Mouse (Mus musculus) megakaryocyte, adult 5-6 weeks (primary cell): ENCODE results near the gene Stim1. TPM values are rescaled to one million over a fixed set of nuclear protein-coding genes. Genes with fewer than 3 reads are reported as not detected.
A peak's percentile ranks its signal among the peaks of the same experiment; 100 is the strongest.
"Not testable (repeated sequence)": the region's sequence is repeated elsewhere in the genome, so short reads cannot be mapped to it uniquely, and the experiment has no call there.

Experiments
- ATAC-seq: 2 replicates; pipeline ENCODE4 v1.8.0; 2016; ENCODE audit warnings: mild to moderate bottlenecking, inconsistent platforms; ENCODE audit not compliant: poor library complexity, severe bottlenecking
- total RNA-seq, 2 experiments: library from RNA; stranded (forward) in 1 of 2; stranded (reverse) in 1 of 2; fragments of 153-499, 151-499 nt in 1 of 2; fragments of 221-1000, 200-1000 nt in 1 of 2; gene quantifications; 2 replicates each; pipeline versions ENCODE4 v1.2.3 to v1.2.4; 2015 to 2017

Gene Stim1
- total RNA-seq, 2 experiments from 2014 or later, result 28.8 to 35.5 TPM

GRCm38 (mm10) chr7:102248691-102249404 is 18.8 kb upstream of the Stim1 start:
- peak; percentile 33 for ATAC-seq

- 0 out of 2 replicates have a peak, but pooled peaks have one; percentile 0 for ATAC-seq
Measured at GRCm38 (mm10) chr7:102249531-102249895, 18.1 kb upstream of the Stim1 start.

DNA sequence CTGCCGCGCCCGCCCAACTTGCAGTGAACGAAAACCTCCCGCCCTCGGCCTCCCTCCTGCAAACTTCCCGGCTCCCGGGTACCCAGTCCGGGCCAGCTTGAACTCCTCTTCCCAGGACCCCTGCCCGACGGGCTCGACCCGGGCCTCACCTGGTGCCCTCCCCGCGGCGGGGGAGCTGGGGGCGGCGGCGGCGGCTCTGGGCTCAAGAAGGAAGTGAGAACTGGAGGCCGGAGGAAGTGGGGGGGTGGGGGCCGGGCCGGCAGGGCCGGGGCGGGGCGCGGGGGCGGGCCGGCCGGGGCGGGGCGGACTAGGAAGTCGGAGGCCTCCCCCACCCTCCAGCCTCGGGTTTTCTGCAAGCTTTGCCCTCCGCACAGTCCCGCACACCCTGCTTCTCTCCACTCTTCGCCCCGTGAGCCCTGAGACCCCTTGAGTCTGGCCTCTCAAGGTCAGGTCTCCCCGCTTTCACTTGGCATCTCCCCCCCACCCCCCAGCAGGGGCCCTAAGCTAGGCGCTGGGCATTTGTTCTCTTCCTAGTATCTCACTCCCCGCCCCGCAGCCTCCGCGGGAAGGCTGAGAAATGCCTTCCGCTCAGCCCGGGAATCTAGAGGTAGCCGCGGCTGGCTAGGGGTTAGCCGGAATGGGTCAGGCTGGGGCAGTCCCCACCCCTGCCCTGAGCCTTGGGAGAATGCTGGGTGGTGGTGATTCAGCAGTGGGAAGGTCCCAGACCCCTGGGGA is 17.5 kb upstream of the Stim1 start:
- peak; percentile 44 for ATAC-seq

GRCm38 (mm10) chr7:102250631-102251214 is 16.9 kb upstream of the Stim1 start:
- peak; percentile 69 for ATAC-seq

- no peak for ATAC-seq
Measured at GRCm38 (mm10) chr7:102253631-102254030, 14.0 kb upstream of the Stim1 start.

DNA sequence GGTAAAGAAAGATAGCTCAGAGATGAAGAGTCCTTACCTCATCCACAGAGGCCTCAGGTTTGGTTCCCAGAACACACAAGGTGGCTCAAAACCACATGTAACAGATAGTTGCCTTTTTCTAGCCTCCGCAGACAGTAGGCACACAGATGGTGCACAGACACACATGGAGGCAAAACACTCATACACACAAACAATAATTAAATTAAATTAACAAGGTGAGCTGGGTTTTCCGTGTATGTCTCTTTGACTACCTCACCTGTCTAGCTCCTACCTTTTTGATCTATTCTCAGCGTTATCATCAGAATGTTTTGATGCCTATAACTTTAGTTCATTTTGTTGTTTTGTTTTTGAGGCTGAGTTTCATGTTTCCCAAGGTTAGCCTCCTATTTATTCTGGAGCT is 11.7 kb upstream of the Stim1 start, which contains the start of gene Rhog:
Gene Rhog, minus strand, starts transcription at position 101 of the 400 bp plus-strand sequence.
- ATAC-seq, result no peak

GRCm38 (mm10) chr7:102256636-102257035 is 11.0 kb upstream of the Stim1 start:
- ATAC-seq, result no peak

- ATAC-seq, result peak; percentile 84
Measured at GRCm38 (mm10) chr7:102258189-102258588, 9.4 kb upstream of the Stim1 start.

DNA sequence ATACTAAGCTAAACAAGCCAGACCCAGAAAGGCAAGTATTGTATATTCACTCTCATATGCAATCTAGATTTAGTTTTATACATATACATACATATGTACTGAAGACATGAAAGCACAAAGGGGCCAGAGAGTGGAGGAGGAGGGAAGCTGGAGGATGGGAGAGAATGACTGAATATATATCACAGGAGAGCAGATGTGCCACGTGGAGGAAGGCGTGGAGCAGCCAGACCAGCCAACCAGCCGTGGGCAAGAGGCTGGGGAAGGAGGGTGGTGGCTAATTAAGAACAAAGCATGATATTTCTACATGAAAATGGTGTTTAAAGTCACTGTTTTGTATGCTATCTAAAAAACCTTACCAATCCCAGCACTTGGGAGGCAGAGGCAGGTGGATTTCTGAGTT is 8.9 kb upstream of the Stim1 start:
- ATAC-seq, result no peak

- peak; percentile 77 for ATAC-seq
Measured at GRCm38 (mm10) chr7:102259716-102260479, 7.7 kb upstream of the Stim1 start.

- no peak for ATAC-seq
Measured at GRCm38 (mm10) chr7:102260518-102260917, 7.1 kb upstream of the Stim1 start.

DNA sequence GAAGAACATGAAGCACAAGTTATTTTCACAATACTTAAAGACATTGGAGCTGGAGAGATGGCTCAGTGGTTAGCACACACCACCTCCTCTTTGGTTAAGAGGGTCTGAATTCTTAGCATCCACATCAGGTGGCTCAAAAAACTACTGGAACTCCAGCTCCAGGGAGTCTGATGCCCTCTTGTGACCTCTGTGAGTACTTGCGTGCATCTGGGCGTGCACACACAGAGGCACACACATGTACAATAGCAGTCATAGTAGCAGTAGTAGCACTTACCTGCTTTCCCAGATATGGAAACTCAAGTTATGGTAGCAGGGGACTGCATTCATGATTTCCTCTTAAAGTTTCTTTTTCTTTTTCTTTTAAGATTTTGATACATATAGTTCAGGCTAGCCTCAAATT is 4.6 kb upstream of the Stim1 start:
- ATAC-seq, result no peak

DNA sequence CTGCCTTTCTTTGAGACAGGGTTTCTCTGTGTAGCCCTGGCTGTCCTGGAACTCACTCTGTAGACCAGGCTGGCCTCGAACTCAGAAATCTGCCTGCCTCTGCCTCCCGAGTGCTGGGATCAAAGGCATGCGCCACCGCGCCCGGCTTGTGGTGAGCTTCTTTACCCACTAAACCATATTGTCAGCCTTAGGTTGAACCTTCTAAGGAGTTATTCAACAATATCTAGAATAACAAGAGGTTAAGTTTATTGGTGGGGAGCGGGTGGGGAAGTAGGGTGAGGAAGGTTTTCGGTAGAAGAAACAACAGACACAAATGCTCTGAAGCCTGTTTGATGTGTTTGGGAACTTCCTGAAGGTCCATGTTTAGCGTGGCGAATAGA is 1.6 kb upstream of the Stim1 start:
- ATAC-seq, result not testable (repeated sequence)

GRCm38 (mm10) chr7:102266401-102267042 is 1.1 kb upstream of the Stim1 start:
- peak; percentile 61 for ATAC-seq

- peak; percentile 76 for ATAC-seq
Measured at GRCm38 (mm10) chr7:102267113-102267579, 460 bp upstream of the Stim1 start.

GRCm38 (mm10) chr7:102268395-102268748 is 766 bp downstream of the Stim1 start:
- ATAC-seq, result no peak

- ATAC-seq, result no peak
Measured at GRCm38 (mm10) chr7:102272422-102272948, 4.9 kb downstream of the Stim1 start.

DNA sequence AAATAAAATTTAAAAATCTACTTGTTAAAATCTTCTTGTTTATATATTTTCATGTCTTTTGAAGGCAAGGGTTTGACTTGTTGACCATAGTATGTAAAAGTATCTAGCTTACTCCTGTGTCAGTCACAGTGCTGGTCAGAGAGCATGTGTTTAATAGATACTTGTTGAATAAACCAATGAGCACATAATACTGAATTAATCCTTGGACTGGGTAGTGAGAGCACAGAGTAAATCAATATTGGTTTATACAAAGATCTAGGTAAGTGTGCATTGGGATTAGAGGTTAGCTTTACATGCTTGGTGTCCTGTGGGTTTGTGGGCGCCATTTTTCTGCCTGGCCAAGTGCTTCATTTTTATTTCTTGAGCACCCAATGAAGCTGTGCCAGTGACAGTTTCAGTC is 13.8 kb downstream of the Stim1 start:
- no peak for ATAC-seq

DNA sequence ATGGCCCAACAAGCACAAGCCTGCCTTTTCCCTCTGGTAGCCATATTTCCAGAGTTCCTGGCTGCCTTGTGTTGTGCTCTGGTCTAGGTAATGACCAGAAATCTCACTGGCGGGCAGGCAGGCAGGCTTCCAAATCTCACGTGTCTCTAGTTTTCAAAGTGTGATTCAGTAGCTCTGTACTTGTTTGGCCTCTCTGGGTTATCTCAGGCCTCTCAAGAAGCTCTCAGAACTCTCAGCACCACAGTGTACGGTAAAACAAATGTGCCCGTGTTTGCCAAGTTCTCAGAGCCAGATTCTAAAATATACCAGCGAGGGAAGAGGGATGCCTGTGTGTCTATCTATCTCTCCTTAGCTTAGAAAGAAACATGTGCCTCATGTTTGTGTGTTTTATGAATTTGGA is 14.7 kb downstream of the Stim1 start:
- no peak for ATAC-seq

- no peak for ATAC-seq
Measured at GRCm38 (mm10) chr7:102289466-102289865, 21.9 kb downstream of the Stim1 start.
